Mouse (Mus musculus) c-Kit-positive CD71-negative TER-119-negative erythroid progenitor cells, embryonic 14.5 days (primary cell): Measurements from ENCODE around the gene Mgmt.
A peak's percentile ranks its signal among the peaks of the same experiment; 100 is the strongest.

Experiments
- DNase-seq: peaks from one replicate; pipeline ENCODE4 v3.0.0-alpha.2; 2013; ENCODE audit warnings: low read depth

Mgmt gene

DNA sequence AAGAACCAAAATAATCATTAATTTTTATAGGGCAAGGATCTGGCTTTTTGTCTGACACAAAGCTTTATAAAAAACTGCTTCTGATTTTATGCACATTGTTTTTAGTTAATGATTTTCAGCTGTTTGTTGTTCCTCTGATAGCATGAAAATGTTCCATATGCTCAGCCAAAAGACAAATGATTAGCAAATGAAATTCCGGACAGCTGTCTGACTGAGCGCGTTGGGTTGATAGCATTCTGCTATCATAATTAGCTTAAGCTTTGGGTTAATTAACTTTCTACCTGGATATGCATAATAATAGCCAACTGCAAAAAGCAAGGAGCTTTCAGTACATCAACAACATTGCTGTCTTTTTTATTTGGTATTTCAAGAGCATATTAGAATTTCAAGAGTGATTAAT lies 108.0 kb downstream of the Mgmt start:
- no peak for DNase-seq

DNA sequence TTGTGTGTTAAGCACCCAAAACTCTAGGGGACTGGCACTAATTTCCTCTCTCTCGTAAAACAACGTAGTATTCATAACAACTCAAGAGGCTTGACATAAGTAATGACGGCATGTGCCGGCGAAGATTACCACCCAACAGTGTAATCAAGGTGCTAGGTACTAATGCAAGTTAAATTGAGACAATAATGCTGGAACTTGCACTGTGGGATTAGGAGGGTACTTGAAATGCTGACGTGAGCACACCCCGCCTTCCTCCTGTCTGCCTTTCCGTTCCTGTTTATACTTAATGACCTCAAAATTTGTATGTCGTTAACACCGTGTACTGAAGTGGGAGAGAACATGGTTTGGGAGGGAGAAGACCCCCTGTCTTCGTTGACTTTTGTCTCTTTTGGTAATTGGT lies 110.9 kb downstream of the Mgmt start:
- no peak for DNase-seq

DNA sequence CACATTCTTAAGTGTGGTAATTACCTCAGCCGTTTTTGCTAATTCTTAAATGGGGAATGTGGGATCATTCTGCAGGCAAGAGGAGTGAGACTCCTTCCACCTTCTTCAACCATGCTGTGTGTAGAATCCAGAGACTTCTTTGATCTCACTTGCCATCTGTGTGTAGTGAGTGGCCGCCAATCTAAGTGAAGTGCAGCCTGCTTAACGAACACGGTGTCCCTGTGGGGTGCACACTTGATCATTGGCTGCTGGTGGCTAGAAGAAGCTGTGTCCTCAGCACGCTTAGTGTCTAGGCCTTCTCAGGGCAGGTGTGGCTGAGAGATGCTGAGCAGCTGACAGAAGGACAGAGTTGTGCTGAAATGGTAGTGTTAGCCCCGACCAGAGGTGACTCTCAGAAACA lies 113.9 kb downstream of the Mgmt start:
- no peak for DNase-seq

DNA sequence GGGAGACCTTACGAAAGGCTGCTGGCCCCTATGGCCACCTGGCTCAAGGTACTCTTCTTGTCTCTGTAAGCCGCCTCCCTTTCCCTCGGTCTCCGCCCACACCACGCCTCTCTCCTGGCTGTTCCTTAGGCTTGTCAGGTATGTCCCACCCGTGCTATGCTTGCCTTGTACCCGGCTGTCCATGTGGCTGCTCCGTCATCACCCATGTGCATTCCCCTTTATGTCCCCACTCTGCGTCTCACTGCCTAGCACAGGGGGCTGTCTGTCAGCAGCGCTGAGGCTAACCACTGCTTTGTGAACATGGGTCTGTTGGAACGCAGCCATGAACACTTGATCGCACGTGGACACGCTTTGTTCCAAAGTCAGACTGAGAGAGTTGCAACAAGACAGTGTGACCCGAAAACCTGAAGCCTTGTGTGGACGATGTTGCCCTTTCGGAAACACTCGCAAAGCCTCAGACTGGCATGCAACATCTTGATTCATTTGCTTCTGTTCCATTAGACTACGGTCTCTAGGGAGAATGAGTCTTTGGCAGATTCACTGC lies 115.4 kb downstream of the Mgmt start:
- no peak for DNase-seq

DNA sequence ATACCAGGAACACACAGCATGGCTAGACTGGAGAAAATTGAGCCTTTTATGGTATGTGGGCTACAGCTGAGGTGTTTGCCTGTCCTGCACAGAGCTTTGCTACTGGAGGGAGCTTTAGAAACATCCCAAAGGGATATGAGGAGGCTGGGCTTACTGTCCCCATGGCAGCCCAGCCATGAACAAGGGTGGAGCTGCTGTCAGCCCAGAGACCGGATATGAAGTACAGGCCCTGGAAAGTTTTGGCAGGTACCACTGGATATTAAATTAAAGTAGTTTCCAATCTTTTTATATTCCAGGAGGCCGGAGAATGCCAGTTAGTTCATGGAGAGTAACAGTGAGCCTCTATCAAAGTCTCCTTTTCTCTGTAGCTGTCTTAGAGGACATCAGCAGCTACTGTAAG lies 116.0 kb downstream of the Mgmt start:
- no peak for DNase-seq

DNA sequence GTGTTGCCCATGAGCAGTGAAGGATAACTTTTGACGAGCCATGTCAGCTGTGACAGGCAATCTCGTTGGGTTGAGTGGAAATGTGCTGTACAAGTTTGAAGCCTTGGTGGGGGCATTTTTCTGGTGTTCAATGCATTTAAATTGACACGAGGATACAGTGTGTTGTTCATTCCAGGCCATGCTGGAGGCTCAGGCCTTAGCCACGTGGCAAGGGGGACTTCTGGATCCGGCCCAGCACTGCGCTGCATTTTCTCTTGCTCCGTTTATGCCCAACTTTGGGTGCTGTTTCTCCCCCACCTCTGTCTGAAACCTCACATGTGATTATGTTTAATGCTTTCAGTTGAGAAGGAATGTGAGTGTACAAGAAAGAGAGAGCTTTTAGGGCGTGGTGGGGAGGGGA lies 118.3 kb downstream of the Mgmt start:
- no peak for DNase-seq

DNA sequence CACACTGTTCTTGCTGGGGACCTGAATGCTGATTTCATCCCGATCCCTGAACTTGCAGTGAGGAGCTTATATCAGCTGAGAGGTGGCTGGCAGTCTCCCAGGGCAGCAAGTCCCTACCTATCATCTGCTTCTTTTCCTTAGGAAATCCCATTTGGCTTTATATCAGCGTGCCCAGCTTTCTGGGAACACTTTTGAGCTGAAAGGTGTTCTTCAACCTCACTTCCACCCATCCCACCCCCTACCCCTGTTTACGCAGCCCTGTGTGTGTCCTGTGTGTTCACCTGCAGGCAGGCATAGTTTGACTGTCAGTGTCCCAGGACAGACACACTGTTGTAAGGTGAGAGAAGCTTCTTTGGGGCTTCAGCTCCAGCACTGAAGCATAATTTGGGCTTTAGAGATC lies 119.0 kb downstream of the Mgmt start:
- DNase-seq: no peak

DNA sequence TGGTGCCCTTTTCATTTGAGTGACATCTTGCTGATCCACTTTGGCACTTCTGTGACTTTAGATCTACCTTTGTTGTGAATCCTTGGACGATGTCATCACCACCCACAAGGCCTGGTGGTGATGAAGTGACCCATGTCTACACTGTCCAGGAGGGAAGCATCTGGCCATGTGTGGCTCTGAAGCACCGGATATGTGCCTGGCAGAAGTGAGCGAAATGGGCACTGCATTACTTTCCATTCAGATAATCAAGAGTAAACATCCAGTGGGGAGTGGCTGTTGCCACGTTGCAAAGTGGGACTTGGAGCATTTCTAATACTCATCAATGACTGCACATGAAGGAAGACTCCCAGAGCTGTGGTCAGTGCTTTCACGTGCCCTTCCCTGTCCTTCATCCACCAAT lies 124.2 kb downstream of the Mgmt start:
- DNase-seq: no peak

DNA sequence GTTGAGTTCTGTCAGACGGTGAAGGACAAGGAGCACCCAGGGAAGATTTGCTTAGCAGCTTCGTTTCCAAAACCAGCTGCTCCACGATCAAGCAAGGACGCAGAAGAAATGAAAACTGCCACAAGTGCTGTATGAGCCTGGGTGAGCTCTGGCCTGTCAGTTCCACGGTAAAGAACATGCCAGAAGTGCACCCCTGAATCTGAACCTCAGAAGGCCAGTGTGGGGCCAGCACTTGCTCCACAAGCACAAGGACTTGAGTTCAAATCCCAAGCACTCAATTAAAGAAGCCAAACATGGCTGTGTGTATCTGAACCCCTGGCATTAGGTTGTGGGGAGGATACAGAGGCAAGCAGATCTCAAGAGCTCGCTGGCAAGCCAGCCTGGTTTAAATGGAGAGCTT lies 125.8 kb downstream of the Mgmt start:
- DNase-seq: no peak

DNA sequence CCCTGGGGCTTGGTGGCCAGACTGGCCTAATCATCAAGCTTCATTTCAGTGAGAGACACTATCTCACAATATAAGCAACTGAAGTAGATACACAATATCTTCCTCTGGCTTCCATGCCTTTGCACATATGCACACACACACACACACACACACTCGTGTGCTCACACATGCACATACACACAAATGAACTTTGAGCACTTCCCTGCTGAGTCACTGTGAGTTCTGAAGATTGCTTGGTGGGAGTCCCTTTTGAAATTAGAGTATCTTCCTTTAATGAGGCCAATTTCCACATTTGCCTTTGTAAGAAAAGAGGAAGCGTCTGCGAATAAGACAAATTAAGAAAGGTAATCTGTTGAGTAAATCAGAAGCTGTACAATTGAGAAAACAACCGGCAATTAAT lies 136.4 kb downstream of the Mgmt start:
- DNase-seq: no peak

DNA sequence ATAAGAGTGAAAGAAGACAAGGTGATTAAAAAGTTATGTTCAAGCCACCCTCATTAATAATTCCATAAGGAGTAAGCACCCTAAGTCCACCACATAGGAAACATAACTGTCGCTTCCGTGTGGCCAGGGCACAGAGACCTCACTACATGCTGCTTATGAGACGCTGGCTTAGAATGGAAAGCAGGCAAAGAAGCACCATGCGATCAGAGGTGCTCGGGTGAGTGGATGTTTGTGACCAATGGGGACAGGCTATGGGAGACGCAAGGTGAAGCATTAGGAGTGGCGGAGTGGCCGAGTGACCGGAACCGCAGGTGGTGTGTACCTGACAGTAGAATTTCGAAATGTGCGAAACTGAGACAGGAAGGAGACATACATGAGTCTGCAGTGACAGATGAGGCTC lies 138.8 kb downstream of the Mgmt start:
- no peak for DNase-seq

DNA sequence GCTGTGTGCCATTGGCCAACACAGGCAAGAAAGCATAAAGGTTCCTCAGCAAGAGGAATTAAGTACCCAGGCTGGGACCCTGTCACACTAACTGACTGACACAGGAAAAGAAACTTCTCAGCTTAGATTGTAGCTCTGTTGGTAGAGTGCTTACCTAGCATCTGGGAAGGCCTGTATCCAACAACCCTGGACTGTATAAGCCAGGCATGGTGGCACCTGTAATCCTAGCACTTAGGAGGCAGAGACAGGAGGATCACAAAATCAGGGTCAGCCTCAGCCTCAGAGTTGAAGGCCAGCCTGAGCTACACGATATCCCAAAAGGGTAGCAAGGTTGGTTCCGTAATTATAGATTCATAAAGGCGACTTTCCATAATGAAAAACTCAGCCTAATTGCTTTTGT lies 140.6 kb downstream of the Mgmt start:
- no peak for DNase-seq

DNA sequence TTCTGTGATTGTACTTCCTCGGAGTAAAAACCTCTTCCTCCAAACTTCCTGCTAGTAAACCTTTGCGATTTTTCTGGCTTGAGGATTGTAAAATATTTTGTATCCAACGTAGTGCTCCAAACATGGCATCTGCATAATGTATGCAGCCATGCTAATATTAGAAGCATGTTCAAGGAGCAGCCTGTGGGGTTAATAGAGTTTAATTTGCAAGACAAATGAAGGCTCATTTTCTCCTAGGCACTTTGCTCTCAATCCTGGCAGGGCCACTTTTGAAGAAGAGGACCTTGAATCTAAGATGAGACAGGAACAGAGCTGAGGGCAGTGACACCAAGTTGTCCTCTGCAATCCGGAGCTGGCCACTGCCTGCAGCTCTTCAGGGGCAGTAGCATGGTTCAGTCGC lies 141.5 kb downstream of the Mgmt start:
- no peak for DNase-seq

DNA sequence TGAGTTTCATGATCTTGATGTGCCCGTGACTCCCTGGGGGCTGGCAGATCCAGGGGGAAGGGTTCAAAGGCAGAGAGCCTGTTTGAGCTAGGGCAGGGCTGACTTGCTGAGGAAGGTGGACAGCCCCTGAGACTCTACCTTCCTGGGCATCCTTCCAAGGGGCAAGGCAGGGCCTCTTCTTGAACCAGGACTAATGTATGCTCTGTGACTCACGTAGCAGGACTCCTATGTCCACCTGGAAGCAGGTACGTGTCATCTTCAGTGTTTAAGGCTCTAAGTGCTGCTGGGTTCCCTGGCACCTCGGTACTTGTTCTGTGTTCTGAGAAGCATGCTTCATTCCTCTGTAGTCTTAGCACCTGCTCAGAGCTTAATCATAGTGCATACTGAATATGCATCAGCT lies 143.1 kb downstream of the Mgmt start:
- no peak for DNase-seq

DNA sequence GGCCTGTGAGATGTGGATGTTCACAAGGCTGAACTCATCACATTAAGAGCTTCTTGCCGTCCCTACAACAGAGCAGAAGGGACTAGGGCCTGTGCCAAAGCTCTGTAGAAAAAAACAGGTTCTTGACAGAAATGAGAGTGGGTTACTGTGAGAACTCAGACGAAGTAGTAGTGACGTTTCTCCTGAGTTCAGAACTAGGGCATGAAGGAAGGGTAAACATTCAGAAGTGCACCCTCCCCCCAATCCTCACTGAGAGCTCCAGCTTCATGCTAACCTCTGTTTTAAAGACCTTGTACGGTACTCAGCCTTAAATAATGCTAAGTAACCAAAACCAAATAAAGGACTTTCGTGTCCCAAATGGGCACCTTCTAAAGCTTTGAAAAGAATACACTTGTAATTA lies 143.5 kb downstream of the Mgmt start:
- no peak for DNase-seq

DNA sequence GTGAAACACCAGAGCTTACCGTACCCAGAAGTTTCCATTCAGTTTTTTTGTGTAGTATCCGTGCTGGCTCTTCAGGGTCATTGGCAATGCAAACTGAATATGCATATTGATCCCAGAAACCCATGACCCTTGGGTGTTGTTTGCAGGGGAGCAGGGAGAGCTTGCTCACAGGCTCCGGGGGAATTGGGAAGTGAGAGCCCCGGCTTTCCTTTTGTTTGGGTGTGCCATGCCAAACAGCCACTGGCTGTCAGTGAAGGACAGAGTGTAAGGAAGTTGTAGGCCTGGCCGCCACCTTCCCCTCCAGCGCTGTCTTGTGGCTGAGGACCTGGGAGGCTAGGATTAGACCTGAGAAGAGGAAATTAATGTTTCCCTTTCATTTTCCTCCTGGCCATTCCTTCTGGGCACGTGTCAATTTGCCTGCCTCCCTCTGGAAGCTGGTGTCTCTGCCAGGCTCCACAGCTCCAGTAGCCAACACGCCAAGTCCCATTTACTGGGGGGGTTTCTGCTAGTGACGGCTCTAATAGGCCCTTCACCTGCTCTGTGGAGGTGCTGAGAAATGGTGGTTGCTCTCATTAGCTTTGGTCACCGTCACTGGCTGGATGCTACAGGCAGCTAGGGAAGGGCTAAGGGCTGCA lies 144.0 kb downstream of the Mgmt start:
- DNase-seq: no peak

DNA sequence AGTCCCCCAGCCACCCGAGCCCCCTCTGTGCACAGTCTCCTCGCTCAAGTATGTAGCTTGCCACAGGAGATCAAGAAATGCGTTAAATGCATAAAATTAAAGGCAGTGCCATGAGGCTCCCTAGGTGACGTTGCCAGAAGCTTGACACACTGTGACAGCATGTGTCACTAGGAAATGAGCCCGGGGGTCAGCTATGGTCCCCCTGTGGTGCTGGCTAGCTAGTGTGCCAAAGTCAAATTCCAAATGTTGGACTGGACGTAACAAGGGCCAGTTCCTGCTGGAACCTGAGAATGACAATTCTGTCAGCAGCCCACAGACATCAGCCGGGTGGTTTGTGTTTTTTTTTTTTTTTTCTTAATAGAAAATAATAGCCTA lies 144.5 kb downstream of the Mgmt start:
- DNase-seq: no peak

DNA sequence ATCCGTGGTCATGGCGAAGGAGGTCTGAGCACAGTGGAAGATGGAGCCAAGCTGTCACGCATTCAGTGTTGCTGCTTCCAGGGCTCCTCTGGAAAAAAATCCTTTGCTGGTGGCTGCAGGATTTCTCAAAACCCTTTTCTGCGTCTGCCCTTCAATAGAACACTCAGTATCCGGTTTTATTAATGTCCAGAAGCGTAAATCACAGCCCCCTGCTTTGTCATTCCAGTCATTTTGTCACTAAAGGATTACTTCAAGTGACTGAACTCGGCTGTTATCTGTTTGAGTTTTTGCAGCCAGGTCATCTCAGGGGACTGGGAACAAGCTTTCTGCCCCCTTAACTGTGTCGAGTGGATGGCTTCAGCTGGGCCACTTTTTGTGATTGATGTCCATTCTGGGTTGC lies 146.2 kb downstream of the Mgmt start:
- DNase-seq: no peak

DNA sequence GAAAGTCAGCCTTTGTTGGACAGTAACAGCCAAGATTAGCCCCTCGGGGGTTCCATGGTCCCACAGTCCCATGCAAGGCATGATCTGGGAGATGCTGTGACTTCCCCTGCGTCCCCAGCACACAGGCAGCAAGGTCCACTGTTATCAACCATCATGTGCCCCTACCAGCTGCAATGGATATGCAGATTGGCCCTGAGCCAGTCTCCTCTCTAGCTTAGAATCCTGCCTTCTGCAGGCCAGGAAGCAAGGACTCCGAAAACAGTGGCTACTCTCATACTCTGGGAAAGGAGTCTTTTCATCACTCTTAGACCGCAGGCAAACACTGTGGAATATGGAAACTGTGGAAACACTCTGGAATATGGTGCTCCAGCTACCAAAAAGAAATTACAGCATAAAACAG lies 152.5 kb downstream of the Mgmt start:
- no peak for DNase-seq

DNA sequence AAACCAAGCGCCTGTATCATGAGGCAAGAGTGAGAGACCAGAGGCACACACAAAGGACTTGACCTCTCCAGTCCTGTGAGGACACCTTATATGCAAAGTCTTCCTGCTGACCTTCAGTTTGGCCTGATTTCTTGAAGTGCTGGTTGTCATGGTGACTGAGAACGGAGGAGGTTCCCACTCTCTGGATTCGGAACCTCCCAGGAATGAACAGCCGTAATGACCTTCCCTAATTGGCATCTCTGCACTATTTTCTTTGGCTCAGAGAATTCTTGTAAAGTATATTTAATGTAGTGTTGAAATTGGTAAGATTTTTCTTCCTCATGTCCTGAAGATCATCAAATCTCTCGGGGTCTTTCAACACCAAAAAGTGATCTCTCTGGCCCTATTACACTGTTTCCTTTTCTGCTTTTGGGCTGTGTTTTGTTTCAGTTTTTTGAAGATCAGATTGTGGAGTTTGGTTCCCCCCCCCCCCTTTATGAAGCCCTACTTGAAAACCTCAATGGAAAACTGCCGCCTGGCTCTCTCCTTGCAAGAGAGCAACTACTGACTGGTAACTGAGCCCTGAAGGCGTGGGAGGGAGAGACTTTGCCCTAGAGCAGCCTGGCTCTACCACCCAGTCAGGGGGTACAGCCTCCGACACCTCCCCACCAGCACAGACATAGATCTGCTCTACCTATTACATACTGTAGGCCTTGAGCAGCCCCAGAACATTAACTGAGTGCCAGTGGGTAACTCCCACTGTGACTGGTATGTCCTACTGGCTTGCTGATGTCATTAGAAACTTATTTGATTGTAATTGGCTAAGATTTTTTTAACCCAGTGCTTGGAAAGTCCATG lies 153.9 kb downstream of the Mgmt start:
- no peak for DNase-seq

DNA sequence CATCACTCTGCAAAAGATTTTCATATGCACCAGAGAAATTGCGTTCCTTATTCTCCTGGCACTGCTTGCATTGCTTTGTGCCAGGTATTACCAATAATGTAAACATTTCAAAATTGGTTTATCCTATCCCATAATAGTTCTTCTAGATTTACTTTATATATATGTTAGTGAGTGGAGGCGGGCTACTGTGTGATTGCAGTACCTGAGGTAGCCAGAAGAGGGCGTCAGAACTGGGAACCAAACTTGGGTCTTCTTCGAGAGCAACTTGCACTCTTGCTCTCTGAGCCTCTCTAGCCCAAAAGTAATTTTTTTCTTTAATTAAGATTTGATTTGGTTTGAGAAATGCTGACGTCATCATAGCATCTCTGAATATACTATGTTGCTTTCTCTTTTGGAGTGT lies 159.9 kb downstream of the Mgmt start:
- no peak for DNase-seq

DNA sequence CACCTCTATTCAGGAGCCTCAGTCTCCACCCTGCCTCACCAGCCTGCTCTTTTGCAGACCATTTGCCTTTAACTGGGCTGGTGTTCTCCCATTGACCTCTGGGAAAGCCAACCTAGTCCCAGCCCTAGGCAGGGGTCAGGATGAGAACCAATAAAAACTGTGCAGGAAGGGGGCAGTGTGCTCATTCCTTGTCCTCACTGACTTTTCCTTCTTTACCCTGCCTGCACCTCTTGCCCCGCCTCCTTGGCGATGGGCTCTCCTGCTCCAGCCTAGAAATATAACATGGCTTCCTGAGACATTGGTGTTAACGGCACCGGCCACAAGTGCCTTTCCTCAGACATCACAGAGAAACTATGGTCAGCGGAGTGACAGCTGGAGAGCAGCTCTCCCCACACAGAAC lies 161.7 kb downstream of the Mgmt start:
- DNase-seq: no peak

DNA sequence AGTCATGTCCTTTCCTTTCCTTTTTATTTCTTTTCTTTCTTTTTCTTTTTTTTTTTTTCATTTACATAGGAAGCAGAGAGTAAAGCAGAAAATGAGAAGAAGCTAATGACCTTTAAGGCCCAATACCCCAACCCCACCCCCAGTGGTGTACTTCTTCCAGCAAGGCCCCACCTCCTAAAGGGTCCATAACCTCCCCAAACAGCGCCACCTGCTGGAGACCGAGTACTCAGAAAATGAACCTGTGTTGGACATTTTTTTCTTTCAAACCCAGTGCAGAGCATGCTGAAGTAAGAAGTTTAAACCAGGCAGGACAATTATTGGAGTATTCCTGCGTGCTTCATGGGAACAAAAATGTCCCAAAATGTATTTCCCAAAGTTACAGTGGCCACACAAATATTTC lies 166.1 kb downstream of the Mgmt start:
- peak; percentile 5 for DNase-seq

DNA sequence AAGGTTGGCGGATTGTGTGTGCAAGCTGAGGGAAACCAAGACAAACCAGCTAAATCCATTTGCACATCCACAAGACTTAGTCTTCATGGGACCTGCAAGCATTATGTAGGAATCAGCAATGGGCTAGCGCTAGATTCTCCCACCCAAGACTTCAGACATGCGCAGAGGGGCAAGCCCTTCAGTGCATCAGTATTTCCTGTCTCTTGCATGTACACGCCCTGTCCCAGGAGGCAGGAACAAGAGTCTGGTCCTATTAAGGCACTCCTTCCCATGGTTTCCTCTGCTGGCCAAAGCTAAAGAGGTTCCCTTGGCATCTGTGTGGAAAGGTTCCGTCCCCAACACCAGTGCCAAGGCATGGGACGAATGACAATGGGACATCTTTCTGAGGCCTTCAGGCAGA lies 166.7 kb downstream of the Mgmt start:
- no peak for DNase-seq
